Mouse (Mus musculus) limb, embryonic 12.5 days (tissue): ENCODE measurements around the gene Olfr459. TPM values are rescaled to one million over a fixed set of nuclear protein-coding genes. Genes with fewer than 3 reads are reported as not detected.

Experiments used
- ATAC-seq: fragments of 200-750 bp; cut with Nextera tagmentation; 2 replicates; pipeline ENCODE4 v1.8.0; 2017; ENCODE audit warnings: low read depth, moderate TSS enrichment; ENCODE audit not compliant: insufficient number of reproducible peaks, insufficient read depth, low FRiP score, low TSS enrichment
- H3K27ac ChIP-seq: fragments of 300-500 bp; sonication (generic); 2 replicates; pipeline ENCODE4 v1.5.1; 2016; ENCODE audit warnings: mild to moderate bottlenecking, moderate library complexity
- H3K27me3 ChIP-seq: fragments of 300-500 bp; sonication (generic); 2 replicates; pipeline ENCODE4 v1.6.1; 2016; ENCODE audit warnings: mild to moderate bottlenecking, moderate library complexity
- H3K36me3 ChIP-seq: fragments of 300-500 bp; sonication (generic); 2 replicates; pipeline ENCODE4 v1.6.1; 2016; ENCODE audit warnings: mild to moderate bottlenecking, moderate library complexity
- H3K4me1 ChIP-seq: fragments of 300-500 bp; sonication (generic); replicated peaks from 2 replicates; pipeline ENCODE4 v1.6.1; 2016
- H3K4me2 ChIP-seq: fragments of 300-500 bp; sonication (generic); 2 replicates; pipeline ENCODE4 v1.6.1; 2016; ENCODE audit warnings: mild to moderate bottlenecking, moderate library complexity
- H3K4me3 ChIP-seq: fragments of 300-500 bp; sonication (generic); replicated peaks from 2 replicates; pipeline ENCODE4 v1.5.1; 2016; ENCODE audit warnings: mild to moderate bottlenecking
- H3K9ac ChIP-seq: fragments of 300-500 bp; sonication (generic); replicated peaks from 2 replicates; pipeline ENCODE4 v1.6.1; 2016; ENCODE audit warnings: mild to moderate bottlenecking, moderate library complexity
- H3K9me3 ChIP-seq: fragments of 300-500 bp; sonication (generic); 2 replicates; pipeline ENCODE4 v1.6.1; 2016; ENCODE audit warnings: mild to moderate bottlenecking, moderate library complexity
- WGBS: fragments of 180-500 bp; shearing (Covaris S2); methylation state at CpG from one replicate; pipeline ENCODE4 v1.1.7; 2016; 5-methylcytosine and 5-hydroxymethylcytosine counted together
- polyA plus RNA-seq: library from polyadenylated mRNA; unstranded; fragments of >200 nt; fragmentation: Nextera tagmentation; extraction: Ambion mirVana; gene quantifications from 2 replicates; pipeline ENCODE4 v1.2.1, GENCODE M21; 2016

The Olfr459 gene
- polyA plus RNA-seq, 1 experiment from 2014 or later: not detected

DNA sequence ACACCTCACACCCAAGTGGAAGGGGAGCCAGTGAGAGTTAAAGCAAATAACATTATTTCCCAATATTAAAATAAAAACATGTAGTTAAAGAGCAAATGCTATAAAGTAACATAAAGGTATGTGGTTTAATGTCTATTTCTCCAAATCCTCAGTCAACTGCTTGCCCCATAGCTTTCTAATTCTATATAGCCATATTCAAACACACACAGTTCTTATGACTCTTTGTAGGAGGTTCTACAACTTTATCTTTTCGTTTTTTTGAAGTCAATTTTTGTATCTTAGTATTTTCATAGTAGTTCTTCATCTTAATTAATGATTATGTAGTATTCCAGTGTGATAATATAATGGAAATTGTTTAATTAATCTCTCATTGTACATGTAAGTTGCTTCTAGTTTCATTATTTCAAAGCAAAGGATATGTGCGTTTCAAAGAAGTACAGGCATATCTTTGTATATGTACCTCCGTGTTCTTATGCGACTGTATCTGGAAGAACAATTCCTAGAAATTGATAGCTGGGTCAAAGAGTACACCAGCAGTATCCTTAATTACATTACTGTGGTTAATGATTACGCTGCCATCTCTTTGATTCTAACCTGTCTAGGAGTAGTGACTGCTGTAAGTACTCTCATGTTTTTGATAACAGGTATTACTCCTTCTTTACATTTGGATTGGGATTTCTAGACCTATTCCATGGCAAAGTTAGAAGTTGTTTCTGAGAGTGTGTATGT, 30.1 kb downstream of the Olfr459 start:
- no peak for ATAC-seq
- no peaks in the 10 kb centered on the region for H3K27me3 ChIP-seq
- H3K9me3 ChIP-seq: no peaks in the 10 kb centered on the region
- no peak overlapping the region for H3K4me3 ChIP-seq
- H3K4me1 ChIP-seq: no peaks in the 10 kb centered on the region
- no peak overlapping the region for H3K27ac ChIP-seq
- H3K4me2 ChIP-seq: no peak overlapping the region
- no peaks in the 10 kb centered on the region for H3K36me3 ChIP-seq
- no peak overlapping the region for H3K9ac ChIP-seq
- 75% methylated on average over 5 of the region's 5 CpGs for WGBS

DNA sequence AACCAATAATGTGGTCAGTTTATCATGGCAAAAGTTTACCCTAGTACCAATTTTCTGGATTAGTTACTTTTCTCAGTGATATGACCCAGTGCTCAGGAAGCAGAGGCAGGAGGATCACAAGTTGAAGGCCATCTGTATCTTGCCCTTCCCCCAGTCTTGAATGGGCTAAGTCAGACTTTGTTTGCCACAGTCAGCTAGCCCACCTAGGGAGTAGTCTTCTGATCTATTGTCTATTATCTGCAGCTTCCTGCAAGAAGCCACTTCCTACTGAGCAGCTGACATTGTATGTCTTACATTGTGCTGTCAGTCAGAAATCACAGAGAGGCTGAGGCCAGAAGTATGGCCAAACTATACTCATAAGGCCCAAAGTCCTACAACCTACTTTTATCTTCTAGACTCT, 33.9 kb downstream of the Olfr459 start:
- H3K4me3 ChIP-seq: no peak overlapping the region
- no peaks in the 10 kb centered on the region for H3K9me3 ChIP-seq
- H3K4me2 ChIP-seq: no peak overlapping the region
- no peaks in the 10 kb centered on the region for H3K4me1 ChIP-seq
- no peak for ATAC-seq
- H3K9ac ChIP-seq: no peak overlapping the region
- H3K27ac ChIP-seq: no peak overlapping the region
- H3K36me3 ChIP-seq: no peaks in the 10 kb centered on the region
- no peaks in the 10 kb centered on the region for H3K27me3 ChIP-seq

GRCm38 (mm10) chr6:41734719-41735470, 40.1 kb downstream of the Olfr459 start:
- WGBS: 90% methylated on average over 5 of the region's 5 CpGs
- ATAC-seq: no peak

GRCm38 (mm10) chr6:41727989-41728609, 46.9 kb downstream of the Olfr459 start:
- 68% methylated on average over 1 of the region's 1 CpGs for WGBS
- H3K9ac ChIP-seq: no peak overlapping the region
- H3K4me1 ChIP-seq: no peaks in the 10 kb centered on the region
- H3K36me3 ChIP-seq: no peaks in the 10 kb centered on the region
- no peak overlapping the region for H3K4me2 ChIP-seq
- H3K9me3 ChIP-seq: no peaks in the 10 kb centered on the region
- no peak overlapping the region for H3K4me3 ChIP-seq
- no peaks in the 10 kb centered on the region for H3K27me3 ChIP-seq
- no peak overlapping the region for H3K27ac ChIP-seq
- no peak for ATAC-seq

More at GRCm38 (mm10) chr6:41734719-41735470, 40.1 kb downstream of the Olfr459 start:
- Histone ChIP-seq H3K27ac (no peak overlapping the region), H3K9me3 (no peaks in the 10 kb centered on the region), H3K9ac (no peak overlapping the region), H3K4me3 (no peak overlapping the region), H3K4me2 (no peak overlapping the region), H3K4me1 (no peaks in the 10 kb centered on the region), H3K27me3 (no peaks in the 10 kb centered on the region), H3K36me3 (no peaks in the 10 kb centered on the region)

DNA sequence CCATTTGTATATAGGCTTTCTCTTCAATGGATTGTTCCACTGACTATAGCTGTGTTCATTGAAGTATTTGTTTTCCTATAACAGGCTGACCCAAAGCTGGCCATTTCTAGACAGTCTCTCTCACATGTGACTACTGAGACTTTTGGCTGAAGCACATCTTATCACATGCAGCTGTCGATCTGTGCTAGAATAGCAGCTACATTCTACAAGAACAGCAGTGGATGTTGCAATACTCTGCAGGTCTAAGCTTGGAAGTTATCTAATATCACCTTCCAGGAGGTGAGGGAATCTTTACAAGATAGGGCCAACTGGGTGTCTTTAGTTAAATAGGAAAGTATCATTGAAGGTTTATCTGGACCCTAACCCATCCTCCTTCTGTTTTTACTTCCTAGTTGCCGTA, 53.5 kb downstream of the Olfr459 start:
- no peak for ATAC-seq
- Histone ChIP-seq H3K36me3 (no peaks in the 10 kb centered on the region), H3K4me3 (no peak overlapping the region), H3K9ac (no peak overlapping the region), H3K27me3 (no peaks in the 10 kb centered on the region), H3K9me3 (no peaks in the 10 kb centered on the region), H3K27ac (no peak overlapping the region), H3K4me2 (no peak overlapping the region), H3K4me1 (no peaks in the 10 kb centered on the region)
- 83% methylated on average over 2 of the region's 2 CpGs for WGBS

Other genes with a start within 250 kb of the Olfr459 start
- 20.2 and 26.2 TPM in 2 replicates for gene Ephb6, start 169.7 kb downstream of the Olfr459 start, polyA plus RNA-seq
- 0.36 and 0.51 TPM in 2 replicates for gene Trpv6, start 138.8 kb downstream of the Olfr459 start, polyA plus RNA-seq
- gene Trpv5, start 94.4 kb downstream of the Olfr459 start, polyA plus RNA-seq: not detected in 2 replicates
- not detected in 2 replicates for gene Llcfc1, start 90.7 kb downstream of the Olfr459 start, polyA plus RNA-seq
- gene Kel, start 70.8 kb downstream of the Olfr459 start, polyA plus RNA-seq: 5.7 and 7.8 TPM in 2 replicates
- not detected in 2 replicates for gene Pip, start 72.4 kb upstream of the Olfr459 start, polyA plus RNA-seq
- gene Sval2, start 77.8 kb upstream of the Olfr459 start, polyA plus RNA-seq: not detected in 2 replicates
- not detected in 2 replicates for gene Sval1, start 176.5 kb upstream of the Olfr459 start, polyA plus RNA-seq
- not detected in 2 replicates for gene Sval3, start 193.0 kb upstream of the Olfr459 start, polyA plus RNA-seq